Mouse (Mus musculus) erythroblast, embryonic 14.5 days (primary cell): Measurements from ENCODE around the gene Chaf1a.

Source experiments
- GATA1 ChIP-seq: IDR thresholded peaks from 2 replicates; pipeline ENCODE4 v1.6.1; 2012; ENCODE audit warnings: low read length, inconsistent platforms, mixed read lengths
- TAL1 ChIP-seq: IDR thresholded peaks from 3 replicates; pipeline ENCODE4 v1.6.1; 2012; ENCODE audit warnings: low read length, inconsistent platforms, mixed read lengths

- TF ChIP-seq GATA1 (no peak), TAL1 (no peak)
Observed at GRCm38 (mm10) chr17:56109219-56110051, 69.2 kb downstream of the Chaf1a start, which contains the start of gene Plin4.
